Mouse (Mus musculus): ENCODE data around the gene AC124108.1.

Gene AC124108.1

GRCm38 (mm10) chr1:132164780-132165518 lies 26.3 kb upstream of the AC124108.1 start:
- DNase-seq (ENCODE audit: low spot score), result no peak

GRCm38 (mm10) chr1:132165859-132166258 lies 25.4 kb upstream of the AC124108.1 start:
- peak; percentile 46 for DNase-seq (ENCODE audit: low spot score)

- peak; percentile 57 for DNase-seq (ENCODE audit: low spot score)
These were observed 23.0 kb upstream of the AC124108.1 start for GRCm38 (mm10) chr1:132168115-132168767.

- DNase-seq (ENCODE audit: low spot score), result no peak
These were observed 20.6 kb upstream of the AC124108.1 start for GRCm38 (mm10) chr1:132170698-132171097.

- DNase-seq (ENCODE audit: low spot score), result no peak
These were observed 19.6 kb upstream of the AC124108.1 start for GRCm38 (mm10) chr1:132171619-132172018.

- no peak for DNase-seq (ENCODE audit: low spot score)
These were observed 5.0 kb upstream of the AC124108.1 start for GRCm38 (mm10) chr1:132186303-132186702.

GRCm38 (mm10) chr1:132188442-132189066 lies 2.7 kb upstream of the AC124108.1 start:
- DNase-seq (ENCODE audit: low spot score), result peak; percentile 61

GRCm38 (mm10) chr1:132189231-132189630 lies 2.0 kb upstream of the AC124108.1 start:
- no peak for DNase-seq (ENCODE audit: low spot score)

- DNase-seq (ENCODE audit: low spot score), result peak; percentile 86
These were observed 1.2 kb upstream of the AC124108.1 start for GRCm38 (mm10) chr1:132190040-132190513.

GRCm38 (mm10) chr1:132190621-132191092 lies 600 bp upstream of the AC124108.1 start:
- DNase-seq (ENCODE audit: low spot score), result peak; percentile 58

- DNase-seq (ENCODE audit: low spot score), result peak; percentile 75
These were observed 776 bp downstream of the AC124108.1 start for GRCm38 (mm10) chr1:132191786-132192680.

- DNase-seq (ENCODE audit: low spot score), result peak; percentile 0
These were observed 2.5 kb downstream of the AC124108.1 start for GRCm38 (mm10) chr1:132193806-132194205.

GRCm38 (mm10) chr1:132194624-132195023 lies 3.4 kb downstream of the AC124108.1 start:
- peak; percentile 5 for DNase-seq (ENCODE audit: low spot score)

- peak; percentile 16 for DNase-seq (ENCODE audit: low spot score)
These were observed 3.8 kb downstream of the AC124108.1 start for GRCm38 (mm10) chr1:132195100-132195499.

- peak; percentile 8 for DNase-seq (ENCODE audit: low spot score)
These were observed 4.4 kb downstream of the AC124108.1 start for GRCm38 (mm10) chr1:132195681-132196080.

- peak; percentile 17 for DNase-seq (ENCODE audit: low spot score)
These were observed 5.1 kb downstream of the AC124108.1 start for GRCm38 (mm10) chr1:132196337-132196736.

- DNase-seq (ENCODE audit: low spot score), result peak; percentile 63
These were observed 6.4 kb downstream of the AC124108.1 start for GRCm38 (mm10) chr1:132197666-132198065.

GRCm38 (mm10) chr1:132198401-132199071 lies 7.3 kb downstream of the AC124108.1 start:
- no peak for DNase-seq (ENCODE audit: low spot score)

- peak; percentile 3 for DNase-seq (ENCODE audit: low spot score)
These were observed 8.0 kb downstream of the AC124108.1 start for GRCm38 (mm10) chr1:132199244-132199643.

GRCm38 (mm10) chr1:132199934-132200333 lies 8.7 kb downstream of the AC124108.1 start:
- DNase-seq (ENCODE audit: low spot score), result peak; percentile 21

Measured in embryo, embryonic 10.5 days (tissue).